Mouse (Mus musculus): ENCODE measurements at regions not wholly inside any gene's neighbourhood (a gene's known extent, or its start where the extent isn't known, plus 50 kb on each side); places are given as distances from the start of the nearest gene placed in this dataset.

- DNase-seq (ENCODE audit: low read depth, low spot score) = no peak
These were observed 132.1 kb downstream of the 1700020N01Rik start for GRCm38 (mm10) chr10:21724999-21725398.

DNA sequence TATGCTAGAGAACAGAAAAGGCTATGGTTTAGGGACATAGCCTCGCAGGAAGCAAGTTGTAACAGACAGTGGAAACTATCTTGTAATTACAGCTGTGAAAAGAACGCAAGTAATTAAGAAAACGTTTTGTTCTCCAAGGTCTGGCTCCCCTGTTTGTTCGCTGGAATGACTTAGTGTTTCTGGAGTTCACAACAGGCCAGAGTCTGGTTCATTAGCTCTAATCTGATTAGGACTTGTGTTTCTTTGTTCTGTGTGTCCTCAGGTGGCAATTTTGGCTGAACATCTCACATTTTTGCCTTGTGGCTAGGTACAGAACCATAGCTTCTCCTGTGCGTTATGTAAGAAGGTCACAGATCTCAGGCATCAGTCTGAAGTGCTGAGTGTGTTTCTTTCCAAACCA, 141.7 kb upstream of the Sgk1 start:
- no peak for DNase-seq (ENCODE audit: low read depth, low spot score)

GRCm38 (mm10) chr10:21741575-21741974, 140.4 kb upstream of the Sgk1 start:
- no peak for DNase-seq (ENCODE audit: low read depth, low spot score)

DNA sequence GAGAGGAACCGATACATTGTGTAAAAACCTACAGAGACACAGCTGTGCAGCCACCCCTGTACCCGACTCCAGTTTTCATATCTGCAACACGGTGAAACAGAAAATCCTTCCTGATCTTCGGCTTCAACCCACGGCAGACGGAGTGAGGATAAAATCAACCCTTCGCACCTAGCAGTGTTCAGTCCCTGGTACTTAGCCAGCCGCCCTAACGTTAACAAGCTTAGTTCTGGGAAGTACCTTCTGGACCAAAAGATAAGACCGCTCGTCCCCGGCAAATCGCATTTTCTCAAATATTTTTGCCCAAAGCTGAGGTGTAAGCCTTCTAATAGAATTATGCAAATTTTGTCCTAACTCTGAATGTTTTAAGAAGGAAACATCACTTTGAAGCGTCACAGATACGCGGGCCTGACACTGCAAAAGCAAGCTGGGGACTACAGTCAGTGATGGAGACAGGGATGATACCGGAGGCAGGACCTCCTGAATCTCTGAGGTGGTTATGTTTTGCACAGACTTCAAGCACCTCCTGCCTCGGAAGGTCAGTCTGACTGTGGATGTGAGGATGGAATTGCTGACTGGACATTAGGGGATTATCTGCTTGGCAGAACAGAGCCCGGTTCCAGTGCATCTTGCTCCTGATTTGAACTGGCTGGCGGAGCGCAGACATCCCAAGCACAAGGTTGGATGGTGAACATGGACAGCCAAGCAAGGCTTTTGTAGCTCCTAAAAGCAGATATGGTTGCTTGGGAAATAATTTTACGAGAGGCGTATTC, 139.8 kb upstream of the Sgk1 start:
- DNase-seq (ENCODE audit: low read depth, low spot score) = no peak

GRCm38 (mm10) chr10:21743396-21743795, 138.6 kb upstream of the Sgk1 start:
- DNase-seq (ENCODE audit: low read depth, low spot score) = no peak

DNA sequence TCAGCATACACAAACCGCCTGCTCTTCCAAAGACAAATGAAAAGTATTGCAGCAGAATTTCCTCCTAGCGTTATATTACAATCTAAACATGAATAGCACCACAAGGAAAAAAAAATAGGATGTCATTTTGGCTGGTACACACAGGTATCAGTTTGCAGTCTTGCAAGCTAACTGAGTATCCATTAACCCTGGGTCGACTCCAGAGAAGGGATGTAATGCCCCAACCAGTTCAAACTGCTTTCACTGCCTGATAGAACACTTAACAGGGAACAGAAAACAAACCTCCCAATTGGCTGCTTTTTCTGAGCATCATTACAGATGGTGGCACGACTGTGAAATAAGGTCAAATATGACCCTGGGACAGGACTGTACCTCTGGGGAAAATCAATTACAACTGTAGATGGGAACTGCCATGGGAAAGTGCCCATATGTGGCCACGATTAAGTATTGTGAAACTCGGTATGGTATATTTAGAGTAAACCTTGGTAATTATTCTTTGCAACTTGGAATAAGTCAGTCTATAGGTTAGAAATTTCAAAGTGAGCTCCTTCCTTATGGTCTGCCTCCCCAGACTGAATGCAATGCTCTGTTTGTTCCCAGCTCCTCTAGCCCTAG, 137.5 kb upstream of the Sgk1 start:
- DNase-seq (ENCODE audit: low read depth, low spot score) = no peak

- DNase-seq (ENCODE audit: low read depth, low spot score) = no peak
These were observed 136.0 kb upstream of the Sgk1 start for GRCm38 (mm10) chr10:21745940-21746487.

- DNase-seq (ENCODE audit: low read depth, low spot score) = no peak
These were observed 135.3 kb upstream of the Sgk1 start for GRCm38 (mm10) chr10:21746713-21747112.

- DNase-seq (ENCODE audit: low read depth, low spot score) = no peak
These were observed 130.7 kb upstream of the Sgk1 start for GRCm38 (mm10) chr10:21751326-21751725.

DNA sequence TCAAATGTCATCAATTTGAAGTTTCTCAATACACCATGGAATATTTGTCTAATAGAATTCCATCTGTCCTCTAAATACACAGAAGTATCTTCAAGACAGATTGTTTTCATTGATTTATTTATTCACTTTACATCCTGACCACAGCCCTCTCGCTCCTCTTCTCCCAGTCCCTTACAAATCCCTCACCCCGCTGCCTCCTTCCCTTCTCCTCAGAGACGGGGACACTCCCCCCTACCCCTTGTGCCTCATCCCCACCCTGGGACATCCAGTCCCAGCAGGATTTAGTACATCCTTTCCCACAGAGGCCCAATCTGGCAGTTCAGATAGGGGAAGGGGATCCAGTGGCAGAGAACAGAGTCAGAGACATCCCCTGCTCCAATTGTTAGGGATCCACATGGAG, 129.6 kb upstream of the Sgk1 start:
- no peak for DNase-seq (ENCODE audit: low read depth, low spot score)

DNA sequence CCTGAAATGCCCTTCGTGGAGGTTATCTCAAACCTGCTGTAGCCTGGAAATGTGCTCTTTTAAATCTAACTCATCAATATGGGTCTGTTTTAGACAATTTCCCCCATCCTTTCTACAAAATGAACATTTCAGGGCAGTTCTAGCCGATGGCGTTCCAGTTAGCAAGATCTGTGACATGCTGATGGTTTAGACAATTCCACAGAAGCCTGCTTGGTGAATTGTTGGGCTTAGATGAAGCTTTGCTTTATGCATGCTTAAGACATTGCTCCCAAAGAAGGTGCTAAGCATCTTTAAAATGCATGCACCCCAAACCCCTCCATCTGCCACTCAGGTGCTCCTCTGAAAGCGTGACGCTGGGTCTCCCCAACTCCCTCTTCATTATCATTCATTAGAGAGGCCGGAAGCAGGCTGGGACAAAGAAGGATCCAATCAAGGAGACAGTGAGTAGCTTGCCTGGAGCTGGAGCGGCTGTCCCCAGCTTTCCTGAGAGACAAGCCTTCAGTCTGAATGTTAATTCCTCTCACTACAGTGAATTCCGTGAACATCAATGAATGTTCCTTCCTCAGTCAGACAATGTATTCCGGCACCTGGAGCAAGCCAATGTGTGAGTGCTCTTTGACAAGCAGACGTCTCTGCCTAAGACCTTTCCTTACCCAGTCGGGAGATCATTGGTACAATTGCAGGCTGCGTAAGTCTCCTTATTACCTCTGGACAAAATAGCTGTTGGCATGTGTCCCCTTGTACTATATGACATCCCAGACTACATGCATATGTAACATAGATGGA, 127.0 kb upstream of the Sgk1 start:
- DNase-seq (ENCODE audit: low read depth, low spot score) = no peak

GRCm38 (mm10) chr10:21755717-21756116, 126.3 kb upstream of the Sgk1 start:
- DNase-seq (ENCODE audit: low read depth, low spot score) = no peak

GRCm38 (mm10) chr10:21756811-21757210, 125.2 kb upstream of the Sgk1 start:
- no peak for DNase-seq (ENCODE audit: low read depth, low spot score)

DNA sequence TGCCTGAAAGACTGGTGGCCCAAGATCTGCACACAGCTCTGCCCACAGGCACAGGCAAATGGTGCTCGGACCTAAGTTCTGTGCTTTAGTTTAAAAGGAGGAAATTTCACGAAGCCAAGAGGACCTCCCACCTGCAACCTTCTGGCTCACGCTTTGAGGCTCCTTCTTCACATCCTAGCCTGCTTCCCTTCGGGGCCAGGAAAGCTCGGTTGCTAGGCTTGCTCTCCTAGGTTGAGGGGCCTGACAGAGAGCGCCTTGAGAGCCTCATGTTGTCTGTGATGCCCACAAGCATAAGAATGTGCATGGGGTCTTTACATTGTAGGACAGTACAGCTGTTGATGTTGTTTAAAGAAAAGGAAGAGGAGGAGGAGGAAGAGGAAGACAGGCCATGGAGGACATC, 123.9 kb upstream of the Sgk1 start:
- no peak for DNase-seq (ENCODE audit: low read depth, low spot score)

GRCm38 (mm10) chr10:21762516-21762915, 119.5 kb upstream of the Sgk1 start:
- peak; percentile 64 for DNase-seq (ENCODE audit: low read depth, low spot score)

GRCm38 (mm10) chr10:21763017-21763964, 118.7 kb upstream of the Sgk1 start:
- peak; percentile 78 for DNase-seq (ENCODE audit: low read depth, low spot score)

DNA sequence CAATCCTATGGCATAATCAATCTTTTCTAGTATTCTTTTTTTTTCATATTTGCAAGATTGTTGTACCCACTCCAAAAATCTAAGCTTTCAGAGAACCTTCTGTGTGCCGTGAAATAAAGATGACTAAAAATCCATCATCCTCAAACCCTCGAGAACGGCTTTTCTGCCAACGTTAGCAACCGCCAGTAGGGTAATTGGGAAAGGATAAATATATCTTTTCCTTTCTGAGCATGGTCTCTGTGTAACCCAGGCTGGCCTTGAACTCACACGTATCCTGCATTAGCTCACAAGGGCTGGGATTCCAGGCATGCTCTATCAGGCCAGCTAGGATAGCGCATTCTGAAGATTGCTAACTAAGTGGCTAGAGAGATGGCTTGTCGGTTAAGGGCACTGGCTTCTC, 117.9 kb upstream of the Sgk1 start:
- DNase-seq (ENCODE audit: low read depth, low spot score) = no peak

DNA sequence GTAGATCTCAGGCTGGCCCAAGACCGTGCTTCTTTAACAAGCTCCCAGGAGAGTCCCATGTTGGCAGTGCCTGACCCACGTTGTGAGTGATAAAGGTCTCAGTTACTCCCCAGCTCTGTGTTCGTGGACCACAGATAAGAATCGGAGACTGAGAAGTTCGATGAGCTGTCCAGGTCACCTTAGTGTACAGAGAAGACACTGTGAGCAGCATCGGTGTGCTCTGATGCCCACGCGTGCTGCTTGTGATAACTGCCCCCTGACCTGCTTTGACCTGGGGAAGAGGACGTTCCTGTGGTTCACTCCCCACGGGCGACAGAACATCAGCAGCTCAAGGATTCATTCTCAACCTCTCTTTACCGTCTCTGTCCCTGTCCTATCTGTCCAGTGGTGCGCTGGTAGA, 117.1 kb upstream of the Sgk1 start:
- DNase-seq (ENCODE audit: low read depth, low spot score) = no peak

- no peak for DNase-seq (ENCODE audit: low read depth, low spot score)
These were observed 108.4 kb upstream of the Sgk1 start for GRCm38 (mm10) chr10:21773548-21773947.

GRCm38 (mm10) chr10:21775441-21775840, 106.5 kb upstream of the Sgk1 start:
- DNase-seq (ENCODE audit: low read depth, low spot score) = no peak
